Mouse (Mus musculus) frontal cortex, postnatal 10 days (tissue): ENCODE measurements at regions not wholly inside any gene's neighbourhood (a gene's known extent, or its start where the extent isn't known, plus 50 kb on each side); places are given as distances from the start of the nearest gene placed in this dataset.

Source experiments
- DNase-seq, 2 experiments: peaks; one replicate each; pipeline ENCODE4 v3.0.0; 2022; ENCODE audit warnings: low spot score in 2 of 2, mixed read lengths in 1 of 2

DNA sequence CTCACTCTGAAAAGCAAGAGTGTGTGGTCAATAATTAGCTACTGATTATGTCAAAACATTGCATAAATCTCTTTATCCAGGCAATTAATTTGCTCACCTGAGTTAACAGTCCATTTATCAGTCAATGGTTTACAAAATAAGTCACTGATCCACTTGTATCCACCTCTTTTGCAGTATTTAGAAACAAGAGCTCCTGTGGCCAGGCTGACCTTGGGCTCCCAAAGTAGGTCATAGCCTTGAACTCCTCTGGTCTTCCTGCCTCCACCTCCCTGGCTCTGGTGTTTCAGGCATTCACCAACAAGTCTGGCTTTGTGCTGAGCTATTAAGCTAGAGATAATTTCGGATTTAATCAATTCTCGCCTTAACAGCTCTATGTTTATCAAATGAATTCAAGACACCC lies 675.8 kb upstream of the Tmem132c start:
- DNase-seq: no peak

DNA sequence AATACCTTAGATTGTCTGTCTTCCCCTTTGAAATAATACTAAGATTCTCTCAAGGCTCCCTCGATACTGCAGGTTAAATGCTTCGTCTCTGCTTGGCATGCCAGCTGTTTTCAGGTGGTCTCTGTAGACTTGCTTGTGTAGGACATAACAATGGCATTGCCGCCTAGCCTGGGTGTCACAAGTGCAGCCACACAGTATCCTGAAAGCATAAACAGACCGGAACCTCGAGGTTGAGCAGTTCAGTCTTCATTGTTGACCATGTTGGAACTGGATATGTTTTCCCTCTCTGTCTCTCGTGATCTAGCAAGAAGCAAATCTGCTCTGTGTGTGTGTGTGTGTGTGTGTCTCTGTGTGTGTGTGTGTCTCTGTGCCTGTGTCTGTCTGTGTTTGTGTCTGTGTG lies 675.4 kb upstream of the Tmem132c start:
- DNase-seq: no peak

DNA sequence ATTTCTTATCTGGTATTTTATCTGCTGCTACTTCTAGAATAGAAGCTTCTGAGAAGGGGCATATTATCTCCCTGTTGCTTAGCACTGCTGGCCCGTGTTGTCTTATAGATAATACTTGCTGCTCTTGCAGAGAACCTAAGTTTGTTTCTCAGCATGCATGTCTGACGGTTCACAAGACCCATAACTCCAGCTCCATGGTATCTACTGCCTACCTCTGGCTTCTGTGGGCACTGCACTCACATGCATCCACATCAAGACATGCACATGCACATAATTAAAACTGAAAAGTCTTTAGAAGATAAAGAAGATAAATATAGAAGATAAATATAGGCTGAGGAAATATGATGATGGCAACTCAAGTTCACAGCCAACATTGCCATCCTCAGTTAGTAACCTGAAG lies 667.8 kb upstream of the Tmem132c start:
- no peak for DNase-seq

DNA sequence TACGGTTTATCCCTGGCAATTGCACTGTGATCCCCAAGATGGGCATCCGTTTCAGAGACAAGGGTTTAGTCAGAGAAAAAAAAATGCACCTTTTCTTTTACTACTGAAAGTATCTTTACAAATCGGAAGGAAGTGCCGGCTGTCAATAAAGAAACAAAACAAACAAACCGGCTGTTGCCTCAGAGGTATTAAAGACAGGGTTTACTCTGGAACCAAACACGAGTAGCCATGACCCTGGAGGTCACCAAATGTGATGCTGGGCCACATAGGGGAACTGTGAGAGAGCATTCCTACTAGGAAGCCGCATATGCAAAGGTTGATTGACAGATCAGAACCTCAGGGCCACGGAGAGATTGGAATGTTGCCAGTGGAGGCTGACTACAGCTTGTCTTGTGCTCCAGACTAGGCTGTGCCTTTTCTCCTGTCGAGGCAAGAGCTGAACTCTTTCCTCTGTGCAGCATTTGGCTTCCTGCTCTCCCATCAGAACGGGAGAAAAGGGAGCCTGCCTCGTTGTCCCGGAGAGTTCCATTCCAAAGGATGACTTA lies 643.8 kb upstream of the Tmem132c start:
- DNase-seq: no peak

DNA sequence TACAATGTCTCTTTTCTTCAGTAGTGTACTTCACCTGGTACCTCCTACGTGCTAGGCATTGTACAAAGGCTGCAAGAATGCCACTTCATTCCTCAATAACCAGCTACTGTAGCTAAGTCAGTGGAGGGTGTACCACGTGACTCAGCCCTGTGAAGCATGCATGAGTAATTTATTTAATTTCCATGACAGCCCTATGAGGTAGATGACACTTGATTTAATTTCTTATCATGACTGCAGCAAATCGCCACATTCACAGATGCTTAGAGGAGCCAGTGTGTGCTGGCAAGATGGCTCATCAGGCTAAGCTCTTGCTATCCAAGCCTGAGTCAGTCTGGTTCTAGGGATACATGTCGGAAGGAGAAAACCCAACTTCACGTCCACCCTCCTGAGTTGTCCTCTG lies 642.0 kb upstream of the Tmem132c start:
- DNase-seq: no peak

DNA sequence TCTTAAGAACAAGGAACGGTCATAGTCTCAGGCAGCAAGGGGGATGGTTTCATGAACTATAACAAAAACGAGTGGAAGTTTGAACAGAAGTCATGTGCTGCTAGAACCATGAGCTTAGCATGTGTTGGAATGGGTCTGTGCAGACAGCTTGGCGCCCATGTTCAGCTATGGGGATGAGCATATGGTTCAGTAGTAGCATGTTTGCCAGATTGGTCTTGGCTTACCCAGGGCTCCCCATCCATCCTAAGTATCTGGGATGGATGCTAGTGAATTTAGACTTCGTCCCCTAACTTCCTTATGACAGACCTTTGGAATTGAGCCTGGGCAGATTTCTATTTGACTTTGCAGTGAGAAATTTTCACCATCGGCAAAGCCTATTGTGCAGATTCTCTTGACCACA lies 634.9 kb upstream of the Tmem132c start:
- no peak for DNase-seq

DNA sequence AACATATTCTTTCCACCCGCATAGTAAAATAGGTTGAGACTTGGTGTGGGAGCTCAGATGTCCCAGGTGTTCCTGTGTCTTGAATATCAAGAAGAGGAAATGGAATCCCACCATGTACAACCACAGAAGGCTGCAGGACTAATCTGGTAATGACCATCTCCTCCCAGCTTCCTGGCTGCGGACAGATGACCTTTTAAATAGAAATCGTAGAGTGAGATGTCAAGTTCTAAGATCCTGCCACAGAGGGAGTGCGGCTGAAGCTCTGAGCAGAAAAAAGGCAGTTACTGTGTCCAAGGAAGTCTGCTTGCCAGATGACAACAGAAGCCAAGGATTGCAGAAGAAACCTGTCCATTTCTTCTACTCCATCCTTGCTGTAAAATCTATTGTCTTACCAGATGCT lies 629.0 kb upstream of the Tmem132c start:
- no peak for DNase-seq

DNA sequence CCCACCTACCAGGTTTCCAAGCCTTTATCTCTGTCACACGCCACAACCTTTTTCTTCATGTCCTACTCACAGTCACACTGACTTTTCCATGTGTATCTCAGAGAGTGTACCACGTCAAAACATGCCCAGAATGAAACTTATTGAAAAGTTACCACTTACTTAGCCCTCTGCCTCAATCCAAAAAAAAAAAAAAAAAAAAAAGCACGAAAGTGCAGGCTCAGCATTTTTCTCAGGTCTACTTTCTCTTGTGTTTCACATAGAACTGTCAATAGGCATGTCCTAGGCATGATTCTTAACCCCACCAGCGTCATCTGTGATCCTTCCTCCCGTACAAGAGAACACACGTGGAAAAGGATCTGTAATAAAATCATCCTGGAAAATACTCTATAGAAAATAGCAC lies 619.1 kb upstream of the Tmem132c start:
- no peak for DNase-seq

DNA sequence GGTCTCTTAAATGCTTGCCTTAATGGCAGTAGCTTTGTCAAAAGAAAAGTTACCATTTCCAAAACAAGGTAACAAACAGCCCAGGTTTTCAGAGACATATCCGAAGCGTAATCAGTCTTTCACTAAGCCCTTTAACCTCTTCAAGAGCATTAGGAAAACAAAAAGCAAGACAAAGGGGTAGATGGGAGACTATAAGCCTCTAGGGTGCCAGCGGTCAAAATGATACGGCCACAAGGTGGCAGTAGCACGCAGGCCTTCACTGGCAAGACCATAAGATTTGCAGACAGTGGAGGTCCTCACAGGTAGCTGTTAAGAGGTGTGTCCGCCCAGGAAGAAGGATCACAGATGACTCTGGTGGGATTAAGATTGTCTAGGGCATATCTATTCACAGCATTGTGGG lies 618.4 kb upstream of the Tmem132c start:
- DNase-seq: peak in 1 of 2 experiments; percentile 46

DNA sequence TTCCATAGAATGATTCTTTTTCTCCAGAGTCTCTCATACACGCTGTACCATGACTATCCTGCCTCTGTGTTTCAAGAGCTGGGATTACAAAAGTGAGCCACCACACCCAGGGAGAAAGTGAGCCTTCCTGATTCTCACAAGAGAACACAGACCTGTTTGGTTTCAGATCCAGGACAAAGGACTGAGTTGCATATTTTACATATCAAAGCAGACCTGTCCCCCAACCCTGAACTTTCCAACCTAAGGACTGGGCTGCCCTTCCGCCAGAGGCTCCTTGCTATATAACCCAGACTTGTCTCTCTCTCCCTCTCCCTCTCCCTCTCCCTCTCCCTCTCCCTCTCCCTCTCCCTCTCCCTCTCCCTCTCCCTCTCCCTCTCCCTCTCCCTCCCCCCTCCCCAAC lies 611.8 kb upstream of the Tmem132c start:
- no peak for DNase-seq

DNA sequence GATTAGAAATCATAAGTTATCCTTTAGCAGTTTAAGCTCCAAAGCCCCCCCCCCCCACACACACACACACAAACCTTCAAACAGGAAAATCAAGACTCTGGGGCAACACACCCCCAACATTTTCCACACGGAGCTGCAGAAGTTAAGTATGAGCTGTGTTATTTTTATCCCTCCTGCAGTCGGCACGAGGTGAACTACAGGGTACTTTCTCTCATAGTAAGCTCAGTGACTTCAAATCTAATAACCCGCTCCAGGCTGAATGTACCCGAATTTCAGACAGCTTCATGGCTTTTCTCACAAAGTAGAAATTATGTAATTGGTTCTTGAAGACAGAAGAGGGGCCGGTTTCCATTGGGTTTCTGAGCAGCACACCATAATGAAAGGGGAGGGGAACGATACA lies 591.2 kb upstream of the Tmem132c start:
- DNase-seq: no peak

DNA sequence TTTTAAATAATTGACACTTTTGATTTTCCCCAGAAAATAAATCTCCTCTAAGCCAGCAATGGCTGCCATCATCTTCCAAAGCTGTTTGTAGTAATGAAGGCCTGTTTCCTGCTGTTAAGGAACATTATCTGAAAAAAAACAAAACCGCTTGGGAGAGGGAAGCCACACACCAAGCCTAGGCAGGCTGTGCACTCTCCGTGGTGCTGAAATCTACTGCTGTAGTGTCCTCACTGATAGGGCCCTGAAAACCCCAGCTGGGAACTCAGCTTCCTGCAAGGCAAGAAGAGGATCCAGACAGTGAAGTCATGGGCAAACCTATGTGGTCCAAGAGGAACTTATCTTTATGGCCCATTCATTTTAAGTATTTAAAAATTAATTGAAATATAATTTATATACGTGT lies 590.2 kb upstream of the Tmem132c start:
- no peak for DNase-seq

DNA sequence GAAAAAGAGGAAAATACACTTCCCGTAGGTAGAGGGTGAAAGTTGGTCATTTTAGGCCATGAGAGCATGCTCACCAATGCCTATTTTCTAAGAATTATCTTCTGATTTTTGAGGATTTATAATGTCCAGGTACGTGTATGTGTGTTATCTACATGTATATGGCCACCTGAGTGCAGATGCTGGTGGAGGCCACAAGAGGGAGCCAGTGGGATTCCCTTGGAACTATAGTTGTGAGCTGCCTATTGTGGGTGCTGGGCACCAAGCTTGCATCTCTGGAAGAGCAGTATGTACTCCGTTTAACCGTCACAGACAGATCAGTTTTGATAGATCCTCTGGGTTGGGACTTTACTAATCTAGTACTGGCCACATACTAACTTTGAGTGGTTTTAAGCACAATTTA lies 579.0 kb upstream of the Tmem132c start:
- no peak for DNase-seq

DNA sequence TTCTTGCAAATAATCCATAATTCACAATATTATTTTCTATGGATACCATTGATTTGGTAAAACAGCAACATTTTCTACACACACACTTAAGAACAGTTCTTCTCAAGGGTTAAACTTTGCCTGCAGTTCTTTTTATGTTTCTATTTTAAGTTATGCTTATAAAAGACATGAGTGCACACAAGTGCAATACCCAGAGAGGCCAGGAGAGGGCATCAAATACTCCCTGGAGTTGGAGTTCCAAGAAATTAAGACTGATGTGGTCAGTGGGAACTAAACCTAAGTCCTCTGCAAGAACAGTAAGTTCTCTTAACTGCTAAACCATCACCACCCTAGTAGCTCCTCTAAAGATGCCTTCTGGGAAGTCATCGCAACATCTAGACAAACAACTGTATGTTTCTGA lies 570.5 kb upstream of the Tmem132c start:
- no peak for DNase-seq

DNA sequence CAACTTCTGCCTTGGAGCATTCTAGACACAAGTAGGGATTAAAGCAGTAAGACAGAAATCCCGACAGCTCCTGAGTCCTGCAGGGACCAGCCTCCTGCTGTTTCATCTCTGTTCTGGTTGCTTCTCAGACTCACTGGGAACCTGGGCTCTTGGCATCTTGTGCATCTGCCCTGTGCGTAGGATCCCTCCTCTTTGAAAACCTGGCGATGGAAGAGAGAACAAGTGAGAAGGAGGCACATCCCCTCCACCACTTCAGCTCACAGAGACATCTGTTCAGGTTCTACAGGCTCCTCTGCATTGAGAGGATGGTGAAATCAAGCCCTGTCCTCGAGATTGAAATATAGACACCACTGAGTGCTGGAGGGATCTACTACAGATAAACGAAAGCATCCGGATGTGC lies 561.3 kb upstream of the Tmem132c start:
- DNase-seq: no peak

DNA sequence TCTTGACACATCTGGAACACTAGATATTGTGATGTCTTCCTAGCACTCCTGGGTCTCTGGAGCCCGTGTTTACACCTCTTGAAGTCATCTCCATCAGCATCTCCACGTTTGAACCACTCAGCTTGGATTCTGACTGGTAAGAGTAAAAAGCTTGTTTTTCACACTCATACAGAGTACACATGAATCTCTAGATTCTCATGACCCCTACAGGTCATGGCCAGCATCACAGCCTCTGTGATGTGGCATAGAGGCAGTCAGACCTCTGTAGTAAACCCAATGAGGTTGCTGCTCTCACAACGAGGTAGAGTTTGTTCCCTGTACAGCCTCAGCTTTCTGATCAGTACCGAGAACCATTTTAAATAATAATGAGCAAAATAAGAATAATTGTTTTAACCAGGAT lies 542.3 kb upstream of the Tmem132c start:
- DNase-seq: peak; percentile 13 to 27

DNA sequence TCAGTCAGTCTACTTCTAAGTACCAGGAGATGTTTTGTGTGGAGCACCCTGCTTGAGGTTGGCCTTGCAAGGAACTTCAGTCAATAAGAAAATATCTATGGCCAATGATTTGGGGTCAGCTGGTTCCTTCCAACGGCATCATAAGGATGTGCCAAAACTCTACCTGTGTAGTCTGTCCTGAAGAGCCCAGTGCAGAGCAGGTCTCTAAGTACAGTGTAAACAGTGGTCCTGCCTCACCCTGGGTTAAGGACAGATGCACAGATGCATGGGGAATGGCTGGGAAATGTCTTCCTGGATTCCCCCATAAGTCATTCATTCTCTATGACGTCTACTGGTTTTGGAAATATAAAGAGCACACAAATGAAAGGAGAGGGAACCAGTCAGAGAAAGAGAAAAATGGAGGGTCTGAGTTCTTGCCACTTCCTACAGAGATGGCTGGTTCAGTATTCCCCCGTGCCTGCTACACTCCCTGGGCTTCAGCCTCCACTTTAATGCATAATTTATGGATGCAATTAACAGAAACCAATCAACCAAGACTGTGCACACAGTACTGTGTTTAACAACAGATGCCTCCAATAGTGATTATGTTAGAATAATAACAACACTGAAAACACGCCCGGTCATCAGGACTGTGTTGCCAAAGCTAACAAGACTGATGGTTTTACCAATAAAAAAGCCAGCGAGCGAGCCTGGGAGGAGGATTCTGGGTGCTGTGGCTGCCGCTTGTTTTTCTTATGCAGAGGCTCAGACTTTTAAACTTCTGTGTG lies 537.9 kb upstream of the Tmem132c start:
- DNase-seq: no peak

DNA sequence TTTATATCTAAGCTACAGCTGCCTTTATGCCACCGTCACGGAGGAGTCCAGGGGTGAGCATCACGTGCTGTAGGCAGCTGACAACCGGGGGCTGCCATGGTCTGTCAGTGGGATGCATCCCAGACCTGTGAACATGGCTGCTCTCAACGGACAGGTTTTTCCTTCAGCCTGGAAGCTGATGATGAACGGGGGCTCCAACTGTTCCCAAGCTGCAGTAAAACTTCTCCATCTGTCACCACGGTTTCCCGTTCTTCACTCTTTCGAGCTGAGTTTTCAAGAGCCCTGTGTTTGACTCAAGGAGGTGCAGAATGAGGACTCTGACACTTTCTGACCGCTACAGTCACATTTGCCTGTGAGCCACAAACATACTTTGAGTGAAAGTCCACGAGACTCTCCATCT lies 535.7 kb upstream of the Tmem132c start:
- DNase-seq: no peak

DNA sequence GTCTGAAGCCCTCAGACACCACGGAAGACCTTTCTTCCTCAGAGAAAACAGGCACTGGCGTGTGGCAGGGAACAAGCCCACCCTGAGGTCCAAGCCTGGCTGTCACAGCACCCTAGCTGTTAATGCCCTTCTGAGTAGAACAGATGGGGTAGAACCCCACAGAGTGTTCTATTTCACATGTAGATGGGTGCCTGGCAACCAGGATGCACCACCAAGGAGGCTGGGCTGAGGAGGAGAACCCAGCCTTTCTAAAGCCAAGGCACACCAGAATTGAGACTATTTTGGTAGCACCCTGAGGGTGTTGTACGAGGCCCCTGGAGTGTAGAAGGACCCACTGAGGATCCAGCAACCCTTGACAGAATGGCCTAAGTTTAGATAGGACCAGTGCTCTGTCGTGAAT lies 534.9 kb upstream of the Tmem132c start:
- DNase-seq: no peak

DNA sequence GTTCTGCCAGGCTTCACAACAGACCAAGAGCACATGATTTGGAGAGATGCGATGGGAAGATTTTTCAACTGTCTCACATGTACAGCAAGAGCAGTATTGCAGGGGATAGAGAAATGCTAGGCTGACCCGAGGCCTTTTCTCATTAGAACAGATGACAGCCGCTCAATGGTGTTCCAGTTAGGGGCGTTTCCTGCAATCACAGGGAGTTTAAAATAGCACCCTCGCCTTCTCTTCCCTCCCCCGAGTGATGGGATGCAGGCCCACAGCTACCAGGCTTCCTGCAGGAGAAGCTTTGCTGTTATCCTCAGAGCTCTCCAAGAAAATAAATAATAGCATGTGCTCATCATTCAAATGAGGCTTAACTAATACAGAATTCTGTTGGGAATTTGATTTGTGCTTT lies 526.9 kb upstream of the Tmem132c start:
- no peak for DNase-seq

DNA sequence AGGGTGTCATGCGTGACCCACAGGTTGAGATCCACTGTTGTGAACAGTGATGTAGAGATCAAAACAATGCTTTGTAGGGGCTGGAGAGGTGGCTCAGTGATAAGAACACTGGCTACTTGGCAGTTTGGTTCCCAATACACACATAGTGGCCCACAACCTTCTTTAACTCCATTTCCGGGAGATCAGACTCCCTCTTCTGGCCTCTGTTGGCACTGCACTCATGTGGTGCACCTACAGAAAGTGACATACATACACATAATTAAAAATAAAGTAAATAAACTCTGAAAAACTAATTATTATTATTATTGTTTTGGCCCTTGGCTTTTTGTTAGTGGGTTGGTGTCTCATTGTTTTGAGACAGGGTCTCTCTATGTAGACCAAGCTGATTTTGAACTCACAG lies 523.2 kb upstream of the Tmem132c start:
- DNase-seq: no peak

DNA sequence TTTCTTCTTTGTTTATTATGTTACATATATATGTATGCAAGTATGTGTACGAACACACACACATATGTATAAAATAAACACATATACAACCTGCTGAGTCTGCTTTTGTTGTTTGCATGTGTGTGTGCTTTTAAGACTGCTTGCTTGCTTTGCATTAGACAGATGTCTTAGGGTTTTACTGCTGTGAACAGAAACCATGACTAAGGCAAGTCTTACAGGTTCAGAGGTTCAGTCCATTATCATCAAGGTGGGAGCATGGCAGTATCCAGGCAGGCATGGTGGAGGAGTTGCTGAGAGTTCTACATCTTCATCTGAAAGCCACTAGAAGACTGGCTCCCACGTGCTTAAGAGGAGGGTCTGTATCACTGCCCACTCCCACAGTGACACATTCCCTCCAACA lies 520.3 kb upstream of the Tmem132c start:
- DNase-seq: no peak

DNA sequence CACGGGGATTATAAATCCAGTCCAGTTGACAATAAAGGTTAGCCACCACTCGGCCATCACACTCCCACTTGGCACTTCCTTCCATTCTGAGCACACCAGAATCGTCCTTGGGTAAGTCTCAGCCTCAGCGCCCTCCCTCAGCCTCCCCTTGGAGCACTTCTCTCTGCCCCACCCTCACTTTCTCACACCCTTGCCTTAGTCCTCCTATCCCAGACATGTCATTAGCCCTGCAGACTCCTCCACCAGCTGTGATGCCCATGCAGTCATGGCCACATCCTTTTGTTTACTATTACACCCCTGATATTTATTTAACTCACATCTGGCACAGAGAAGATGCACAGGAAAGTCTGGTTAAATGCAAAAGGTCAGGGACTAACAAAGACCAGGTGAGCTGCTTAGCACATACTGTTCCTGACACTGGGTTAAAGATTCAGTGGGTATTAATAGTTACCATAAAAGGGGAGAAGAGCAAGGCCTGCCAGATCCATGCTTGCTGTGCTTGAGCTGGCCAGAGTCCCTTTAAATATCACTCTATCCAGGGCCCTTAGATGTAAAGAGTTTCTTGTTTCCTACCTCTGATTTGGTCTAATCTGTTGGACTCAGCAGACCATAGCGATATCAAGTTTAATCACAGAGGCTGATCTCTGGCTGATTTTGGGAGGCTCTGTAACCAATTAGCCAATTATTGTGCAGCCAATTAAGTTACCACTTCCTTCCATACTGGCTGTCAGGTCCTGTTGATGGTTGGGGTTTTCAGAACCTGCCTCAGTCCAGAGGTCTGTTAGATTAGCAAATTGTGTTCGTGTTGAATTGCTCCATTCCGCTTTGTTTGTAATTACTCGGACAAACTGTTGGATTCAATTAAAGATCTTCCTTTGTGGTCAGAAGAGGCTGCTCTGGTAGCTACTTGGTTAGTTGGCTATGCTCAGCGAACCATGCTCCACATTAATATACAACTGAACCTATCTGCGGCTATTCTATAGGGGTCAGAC lies 518.0 kb upstream of the Tmem132c start:
- DNase-seq: no peak
